Mouse (Mus musculus): Measurements from ENCODE around the gene Got2.

GRCm38 (mm10) chr8:95871690-95872089, 16.7 kb downstream of the Got2 start:
- TF ChIP-seq CHD2 (IDR thresholded peaks at IDR 0.05; ENCODE audit: low read depth, low read length) (no peak), ZNF384 (IDR thresholded peaks at IDR 0.05; ENCODE audit: low read depth, low read length) (no peak), MAFK (IDR thresholded peaks at IDR 0.05; ENCODE audit: insufficient read depth, low read depth, low read length) (no peak), HCFC1 (IDR thresholded peaks at IDR 0.05; ENCODE audit: borderline replicate concordance, insufficient read depth, low read length) (no peak), ZC3H11A (IDR thresholded peaks at IDR 0.05; ENCODE audit: borderline replicate concordance, low read depth, low read length) (no peak)
